Mouse (Mus musculus): Measurements from ENCODE around the gene Arfgef3.

DNA sequence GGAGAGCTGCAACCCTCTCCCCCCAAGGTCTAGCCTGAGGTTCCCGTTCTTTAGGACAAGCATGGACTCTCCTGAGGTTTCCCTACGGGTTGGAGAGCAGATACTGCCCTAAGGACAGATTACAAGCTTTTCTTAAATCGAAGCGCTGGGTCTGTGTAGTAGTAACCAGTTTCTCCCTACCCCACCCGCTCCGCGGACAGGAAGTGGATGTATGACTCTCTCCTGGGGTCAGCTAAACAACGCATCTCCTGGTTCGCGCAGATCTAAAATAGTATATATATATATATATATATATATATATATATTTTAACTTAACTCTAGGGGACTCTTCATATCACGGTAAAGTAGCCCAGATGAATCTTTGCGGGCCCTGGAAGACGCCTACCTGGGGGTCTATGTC, 198.4 kb downstream of the Arfgef3 start:
- TF ChIP-seq HCFC1 (IDR thresholded peaks at IDR 0.05; ENCODE audit: borderline replicate concordance, insufficient read depth, low read length) (no peak), ZC3H11A (IDR thresholded peaks at IDR 0.05; ENCODE audit: borderline replicate concordance, low read depth, low read length) (no peak), ZNF384 (IDR thresholded peaks at IDR 0.05; ENCODE audit: low read depth, low read length) (no peak), MAFK (IDR thresholded peaks at IDR 0.05; ENCODE audit: insufficient read depth, low read depth, low read length) (no peak)
